Mouse (Mus musculus): ENCODE measurements at regions not wholly inside any gene's neighbourhood (a gene's known extent, or its start where the extent isn't known, plus 50 kb on each side); places are given as distances from the start of the nearest gene placed in this dataset.

- ATAC-seq (ENCODE audit: insufficient read depth, low FRiP score, low TSS enrichment) (no peak), DNase-seq (ENCODE audit: low spot score) (no peak)
- Histone ChIP-seq H3K27me3 (ENCODE audit: control insufficient read depth, insufficient read depth, low read length) (no peaks in the 10 kb centered on the region), H3K9ac (ENCODE audit: low read length) (no peak overlapping the region), H3K4me3 (ENCODE audit: low read depth, low read length) (no peak overlapping the region), H3K9me3 (ENCODE audit: control insufficient read depth, low read length) (no peaks in the 10 kb centered on the region), H3K36me3 (ENCODE audit: control insufficient read depth, insufficient read depth, low read length) (no peaks in the 10 kb centered on the region), H3K27ac (ENCODE audit: low read depth, low read length) (no peak overlapping the region), H3K4me1 (ENCODE audit: control insufficient read depth, insufficient read depth, low read length) (peaks cover 5% of the 10 kb centered on the region; the same call in 1 of the 2 replicates), H3K4me2 (ENCODE audit: low read depth) (no peak overlapping the region)
- 85% methylated on average over 10 of the region's 10 CpGs for WGBS
These were observed 85.2 kb upstream of the Cplx2 start for GRCm38 (mm10) chr13:54285968-54286367.

DNA sequence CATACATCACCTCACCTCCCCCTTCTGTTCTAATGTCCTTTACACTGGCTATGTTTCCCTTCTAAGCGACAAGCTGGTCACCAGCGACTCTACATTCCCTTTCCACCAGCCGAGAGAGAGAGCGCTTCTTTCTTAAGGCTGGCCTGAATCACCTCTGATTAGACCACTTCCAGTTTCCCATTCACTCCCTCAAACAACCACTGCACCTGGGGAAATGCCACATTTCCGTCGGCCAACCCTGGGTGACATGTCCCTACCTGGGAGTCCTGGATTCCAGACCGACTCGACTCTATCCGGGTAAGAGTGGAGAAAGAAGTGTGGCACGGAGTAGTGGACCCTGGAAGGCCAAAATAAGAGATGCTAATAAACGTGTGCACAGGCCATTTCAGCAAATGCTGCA is 84.5 kb upstream of the Cplx2 start:
- no peaks in the 10 kb centered on the region for H3K27me3 ChIP-seq (ENCODE audit: control insufficient read depth, insufficient read depth, low read length)
- H3K4me3 ChIP-seq (ENCODE audit: low read depth, low read length) = no peak overlapping the region
- no peak for DNase-seq (ENCODE audit: low spot score)
- H3K4me2 ChIP-seq (ENCODE audit: low read depth) = no peak overlapping the region
- ATAC-seq (ENCODE audit: insufficient read depth, low FRiP score, low TSS enrichment) = no peak
- no peaks in the 10 kb centered on the region for H3K36me3 ChIP-seq (ENCODE audit: control insufficient read depth, insufficient read depth, low read length)
- H3K9me3 ChIP-seq (ENCODE audit: control insufficient read depth, low read length) = no peaks in the 10 kb centered on the region
- no peak overlapping the region for H3K27ac ChIP-seq (ENCODE audit: low read depth, low read length)
- H3K4me1 ChIP-seq (ENCODE audit: control insufficient read depth, insufficient read depth, low read length) = peaks cover 5% of the 10 kb centered on the region; the same call in 1 of the 2 replicates
- WGBS = 93% methylated on average over 11 of the region's 11 CpGs
- H3K9ac ChIP-seq (ENCODE audit: low read length) = no peak overlapping the region

DNA sequence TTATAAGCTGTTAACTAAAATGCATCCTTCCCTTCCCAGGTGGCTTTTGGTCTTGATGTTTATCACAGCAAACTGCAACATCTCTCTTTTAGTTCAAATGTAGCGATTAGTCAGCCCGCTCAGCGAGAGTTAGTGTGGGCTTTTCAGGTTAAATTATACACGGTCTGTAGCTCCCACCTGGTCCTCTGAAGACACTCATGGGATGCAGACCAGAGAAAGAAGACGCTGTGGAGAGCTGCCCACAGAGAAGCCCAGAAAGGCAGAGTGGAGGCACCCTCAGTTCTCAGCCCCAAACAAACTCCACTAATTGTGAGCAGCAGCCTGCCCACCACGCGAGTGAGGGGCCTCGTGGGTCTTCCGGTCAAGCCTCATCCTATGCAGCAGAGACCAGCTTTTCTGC is 81.1 kb upstream of the Cplx2 start:
- H3K4me1 ChIP-seq (ENCODE audit: control insufficient read depth, insufficient read depth, low read length) = no peaks in the 10 kb centered on the region
- H3K9ac ChIP-seq (ENCODE audit: low read length) = no peak overlapping the region
- no peak for DNase-seq (ENCODE audit: low spot score)
- no peak overlapping the region for H3K4me2 ChIP-seq (ENCODE audit: low read depth)
- no peak for ATAC-seq (ENCODE audit: insufficient read depth, low FRiP score, low TSS enrichment)
- H3K27me3 ChIP-seq (ENCODE audit: control insufficient read depth, insufficient read depth, low read length) = no peaks in the 10 kb centered on the region
- no peaks in the 10 kb centered on the region for H3K36me3 ChIP-seq (ENCODE audit: control insufficient read depth, insufficient read depth, low read length)
- no peak overlapping the region for H3K4me3 ChIP-seq (ENCODE audit: low read depth, low read length)
- H3K9me3 ChIP-seq (ENCODE audit: control insufficient read depth, low read length) = no peaks in the 10 kb centered on the region
- H3K27ac ChIP-seq (ENCODE audit: low read depth, low read length) = no peak overlapping the region
- 87% methylated on average over 9 of the region's 9 CpGs for WGBS

- H3K27me3 ChIP-seq (ENCODE audit: control insufficient read depth, insufficient read depth, low read length) = no peaks in the 10 kb centered on the region
- no peaks in the 10 kb centered on the region for H3K4me1 ChIP-seq (ENCODE audit: control insufficient read depth, insufficient read depth, low read length)
- H3K4me2 ChIP-seq (ENCODE audit: low read depth) = no peak overlapping the region
- ATAC-seq (ENCODE audit: insufficient read depth, low FRiP score, low TSS enrichment) (no peak), DNase-seq (ENCODE audit: low spot score) (no peak)
- H3K9ac ChIP-seq (ENCODE audit: low read length) = no peak overlapping the region
- WGBS = 85% methylated on average over 6 of the region's 6 CpGs
- no peak overlapping the region for H3K27ac ChIP-seq (ENCODE audit: low read depth, low read length)
- no peak overlapping the region for H3K4me3 ChIP-seq (ENCODE audit: low read depth, low read length)
- no peaks in the 10 kb centered on the region for H3K36me3 ChIP-seq (ENCODE audit: control insufficient read depth, insufficient read depth, low read length)
- no peaks in the 10 kb centered on the region for H3K9me3 ChIP-seq (ENCODE audit: control insufficient read depth, low read length)
These were observed 78.8 kb upstream of the Cplx2 start for GRCm38 (mm10) chr13:54292394-54292793.

DNA sequence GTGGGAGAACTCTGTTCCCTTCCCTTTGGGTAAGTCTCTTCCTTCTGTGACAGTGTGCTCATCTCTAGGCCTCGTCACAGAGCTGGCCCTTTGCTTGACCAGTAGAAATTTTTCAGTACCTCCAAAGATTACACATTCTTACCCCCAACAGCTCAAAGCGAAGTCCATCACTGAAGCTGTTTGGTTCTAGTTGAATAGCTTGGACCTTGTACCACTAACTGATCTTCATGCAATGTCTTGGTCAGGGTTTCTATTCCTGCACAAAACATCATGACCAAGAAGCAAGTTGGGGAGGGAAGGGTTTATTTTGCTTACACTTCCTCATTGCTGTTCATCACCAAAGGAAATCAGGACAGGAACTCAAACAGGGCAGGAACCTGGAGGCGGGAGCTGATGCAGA is 78.1 kb upstream of the Cplx2 start:
- H3K9me3 ChIP-seq (ENCODE audit: control insufficient read depth, low read length) = no peaks in the 10 kb centered on the region
- H3K27ac ChIP-seq (ENCODE audit: low read depth, low read length) = no peak overlapping the region
- no peaks in the 10 kb centered on the region for H3K27me3 ChIP-seq (ENCODE audit: control insufficient read depth, insufficient read depth, low read length)
- no peaks in the 10 kb centered on the region for H3K4me1 ChIP-seq (ENCODE audit: control insufficient read depth, insufficient read depth, low read length)
- H3K4me2 ChIP-seq (ENCODE audit: low read depth) = no peak overlapping the region
- ATAC-seq (ENCODE audit: insufficient read depth, low FRiP score, low TSS enrichment) = no peak
- H3K4me3 ChIP-seq (ENCODE audit: low read depth, low read length) = no peak overlapping the region
- no peak overlapping the region for H3K9ac ChIP-seq (ENCODE audit: low read length)
- WGBS = 87% methylated on average over 3 of the region's 3 CpGs
- no peak for DNase-seq (ENCODE audit: low spot score)
- H3K36me3 ChIP-seq (ENCODE audit: control insufficient read depth, insufficient read depth, low read length) = no peaks in the 10 kb centered on the region

- 76% methylated on average over 5 of the region's 5 CpGs for WGBS
- H3K36me3 ChIP-seq (ENCODE audit: control insufficient read depth, insufficient read depth, low read length) = no peaks in the 10 kb centered on the region
- DNase-seq (ENCODE audit: low spot score) (no peak), ATAC-seq (ENCODE audit: insufficient read depth, low FRiP score, low TSS enrichment) (no peak)
- H3K9me3 ChIP-seq (ENCODE audit: control insufficient read depth, low read length) = no peaks in the 10 kb centered on the region
- no peaks in the 10 kb centered on the region for H3K27me3 ChIP-seq (ENCODE audit: control insufficient read depth, insufficient read depth, low read length)
- no peak overlapping the region for H3K4me3 ChIP-seq (ENCODE audit: low read depth, low read length)
- no peak overlapping the region for H3K9ac ChIP-seq (ENCODE audit: low read length)
- H3K27ac ChIP-seq (ENCODE audit: low read depth, low read length) = no peak overlapping the region
- no peaks in the 10 kb centered on the region for H3K4me1 ChIP-seq (ENCODE audit: control insufficient read depth, insufficient read depth, low read length)
- H3K4me2 ChIP-seq (ENCODE audit: low read depth) = no peak overlapping the region
These were observed 75.5 kb upstream of the Cplx2 start for GRCm38 (mm10) chr13:54295475-54296259.

- H3K4me1 ChIP-seq (ENCODE audit: control insufficient read depth, insufficient read depth, low read length) = no peaks in the 10 kb centered on the region
- H3K4me3 ChIP-seq (ENCODE audit: low read depth, low read length) = no peak overlapping the region
- no peaks in the 10 kb centered on the region for H3K36me3 ChIP-seq (ENCODE audit: control insufficient read depth, insufficient read depth, low read length)
- H3K9me3 ChIP-seq (ENCODE audit: control insufficient read depth, low read length) = no peaks in the 10 kb centered on the region
- H3K27me3 ChIP-seq (ENCODE audit: control insufficient read depth, insufficient read depth, low read length) = no peaks in the 10 kb centered on the region
- no peak overlapping the region for H3K27ac ChIP-seq (ENCODE audit: low read depth, low read length)
- 35% methylated on average over 1 of the region's 1 CpGs for WGBS
- H3K9ac ChIP-seq (ENCODE audit: low read length) = no peak overlapping the region
- DNase-seq (ENCODE audit: low spot score) (no peak), ATAC-seq (ENCODE audit: insufficient read depth, low FRiP score, low TSS enrichment) (no peak)
- no peak overlapping the region for H3K4me2 ChIP-seq (ENCODE audit: low read depth)
These were observed 74.9 kb upstream of the Cplx2 start for GRCm38 (mm10) chr13:54296260-54296555.

GRCm38 (mm10) chr13:54298851-54299250 is 72.3 kb upstream of the Cplx2 start:
- ATAC-seq (ENCODE audit: insufficient read depth, low FRiP score, low TSS enrichment) (no peak), DNase-seq (ENCODE audit: low spot score) (no peak)
- Histone ChIP-seq H3K27me3 (ENCODE audit: control insufficient read depth, insufficient read depth, low read length) (no peaks in the 10 kb centered on the region), H3K9me3 (ENCODE audit: control insufficient read depth, low read length) (no peaks in the 10 kb centered on the region), H3K36me3 (ENCODE audit: control insufficient read depth, insufficient read depth, low read length) (no peaks in the 10 kb centered on the region), H3K9ac (ENCODE audit: low read length) (no peak overlapping the region), H3K4me2 (ENCODE audit: low read depth) (no peak overlapping the region), H3K27ac (ENCODE audit: low read depth, low read length) (no peak overlapping the region), H3K4me3 (ENCODE audit: low read depth, low read length) (no peak overlapping the region), H3K4me1 (ENCODE audit: control insufficient read depth, insufficient read depth, low read length) (peaks cover 8% of the 10 kb centered on the region)
- 79% methylated on average over 8 of the region's 8 CpGs for WGBS

- Histone ChIP-seq H3K36me3 (ENCODE audit: control insufficient read depth, insufficient read depth, low read length) (no peaks in the 10 kb centered on the region), H3K9ac (ENCODE audit: low read length) (no peak overlapping the region), H3K9me3 (ENCODE audit: control insufficient read depth, low read length) (no peaks in the 10 kb centered on the region), H3K27ac (ENCODE audit: low read depth, low read length) (no peak overlapping the region), H3K27me3 (ENCODE audit: control insufficient read depth, insufficient read depth, low read length) (no peaks in the 10 kb centered on the region), H3K4me1 (ENCODE audit: control insufficient read depth, insufficient read depth, low read length) (peaks cover 10% of the 10 kb centered on the region), H3K4me2 (ENCODE audit: low read depth) (no peak overlapping the region), H3K4me3 (ENCODE audit: low read depth, low read length) (no peak overlapping the region)
- WGBS = 91% methylated on average over 5 of the region's 5 CpGs
- ATAC-seq (ENCODE audit: insufficient read depth, low FRiP score, low TSS enrichment) (no peak), DNase-seq (ENCODE audit: low spot score) (no peak)
These were observed 71.9 kb upstream of the Cplx2 start for GRCm38 (mm10) chr13:54299295-54299694.
